Mouse (Mus musculus) bone marrow macrophage, adult 2 months (primary cell): Measurements from ENCODE around the gene Uvssa.

Experiments used
- CTCF ChIP-seq: IDR thresholded peaks from 2 replicates; pipeline ENCODE4 v1.5.1; 2012; ENCODE audit warnings: low read depth, mild to moderate bottlenecking, low read length, moderate library complexity
- POLR2A ChIP-seq: IDR thresholded peaks from 2 replicates; pipeline ENCODE4 v1.6.1; 2012; ENCODE audit warnings: mild to moderate bottlenecking, low read depth, low read length, borderline replicate concordance

DNA sequence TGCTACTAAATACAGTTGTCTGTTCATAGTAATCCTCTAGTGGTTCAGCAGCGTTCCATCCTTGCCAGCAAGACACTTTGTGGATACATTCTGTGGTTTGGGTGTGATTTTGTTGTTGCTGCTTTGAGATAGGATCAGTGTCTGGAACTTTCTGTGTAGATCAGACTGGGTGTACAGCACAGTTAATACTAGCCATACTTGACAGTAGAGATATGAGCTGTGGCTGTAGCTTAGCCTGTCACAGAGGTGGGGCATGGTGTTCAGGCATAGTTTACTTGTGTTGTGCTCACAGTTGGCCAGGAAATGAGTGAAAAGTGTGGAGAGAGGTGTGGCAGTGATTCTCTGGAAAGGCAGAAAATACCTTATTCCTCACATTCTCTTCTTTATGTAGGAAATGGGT, 20.9 kb upstream of the Uvssa start:
- no peak for TF ChIP-seq POLR2A
- no peak for TF ChIP-seq CTCF
